Mouse (Mus musculus) activated CD4-positive, CD25-positive, alpha-beta regulatory T cell, adult 4 months (primary cell): Measurements from ENCODE around the gene Gnpnat1. TPM values are rescaled to one million over a fixed set of nuclear protein-coding genes. Genes with fewer than 3 reads are reported as not detected.
"Not testable (repeated sequence)": the region's sequence is repeated elsewhere in the genome, so short reads cannot be mapped to it uniquely, and the experiment has no call there.

Source experiments
- ATAC-seq: one replicate; pipeline ENCODE4 v1.8.0; 2017
- polyA plus RNA-seq, 2 experiments: library from polyadenylated mRNA; unstranded; fragments of 100-300 nt; shearing (Covaris generic); gene quantifications; one replicate each; pipeline ENCODE4 v1.2.1; 2017

Gnpnat1 gene
- polyA plus RNA-seq: 10 to 100 TPM; 57.6 to 71.0 TPM

DNA sequence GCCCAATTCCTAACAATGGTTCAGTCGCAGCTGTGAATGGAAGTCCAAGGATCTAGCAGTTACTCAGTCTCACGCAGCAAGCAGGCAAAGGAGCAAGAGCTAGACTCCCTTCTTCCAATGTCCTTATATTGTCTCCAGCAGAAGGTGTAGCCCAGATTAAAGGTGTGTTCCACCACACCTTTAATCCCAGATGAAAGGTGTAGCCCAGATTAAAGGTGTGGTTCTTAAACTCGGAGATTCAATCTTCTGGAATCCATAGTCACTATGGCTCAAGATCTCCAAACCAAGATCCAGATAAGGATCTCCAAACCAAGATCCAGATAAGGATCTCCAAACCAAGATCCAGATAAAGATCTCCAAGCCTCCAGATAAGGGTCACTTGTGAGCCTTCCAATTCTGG lies at the start of gene Gnpnat1:
TSS of gene Gnpnat1 (minus strand) at position 101 of the 400 bp plus-strand sequence.
- ATAC-seq: not testable (repeated sequence)

DNA sequence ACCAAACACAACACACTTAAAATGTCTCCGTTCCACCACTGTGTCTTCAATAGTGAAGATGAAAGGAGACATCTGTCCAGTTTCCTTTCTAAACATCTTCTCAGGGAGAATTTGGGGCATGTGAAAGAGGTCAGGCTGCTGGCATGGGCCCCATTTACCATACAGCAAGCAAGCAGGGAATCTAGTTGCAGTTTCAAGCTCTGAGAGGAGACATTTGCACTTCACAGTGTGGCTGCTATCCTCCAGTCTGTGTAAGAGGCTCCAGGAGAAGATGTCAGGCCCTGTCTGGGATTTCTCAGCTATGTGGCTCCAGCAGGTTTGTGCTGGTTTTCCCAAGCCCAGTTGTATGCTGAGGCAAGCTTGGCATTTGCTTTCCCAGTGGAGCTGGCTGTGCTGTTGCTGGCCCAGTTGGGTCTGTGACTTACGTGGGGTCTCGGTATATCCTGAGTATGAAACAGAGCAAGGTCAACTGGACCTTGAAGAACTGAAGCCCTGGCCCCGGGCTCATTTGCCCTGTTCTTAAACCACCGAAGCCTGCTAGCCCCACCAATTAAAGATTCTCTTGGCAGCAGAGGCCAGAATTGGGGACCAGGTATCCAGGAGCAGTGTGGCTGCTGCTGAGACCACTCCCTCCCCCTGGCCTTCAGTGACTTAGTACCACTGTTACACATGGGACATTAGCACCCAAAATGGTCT lies 49.0 kb upstream of the Gnpnat1 start:
- ATAC-seq: no peak

- ATAC-seq: no peak
Measured at GRCm38 (mm10) chr14:45452861-45453512, 48.3 kb upstream of the Gnpnat1 start.

DNA sequence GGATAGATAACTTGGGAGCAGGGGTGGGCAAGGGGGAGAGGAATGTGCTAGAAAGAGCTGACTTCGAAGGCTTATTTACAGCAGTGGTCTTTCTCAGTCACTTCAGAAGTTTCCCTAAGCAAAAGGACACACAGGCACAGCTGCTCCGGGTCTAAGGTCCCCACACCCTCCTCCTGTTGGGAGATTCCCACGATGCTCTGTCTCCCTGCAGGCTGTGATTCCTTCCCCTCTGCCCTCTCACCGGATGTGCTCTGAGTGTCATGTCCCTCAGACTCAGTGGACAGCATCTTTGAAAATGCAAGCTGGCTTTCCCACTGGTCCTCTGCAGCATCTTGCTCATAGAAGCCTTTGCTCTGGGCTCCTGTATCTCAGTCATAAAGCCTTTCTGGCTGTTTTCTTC lies 47.4 kb upstream of the Gnpnat1 start:
- no peak for ATAC-seq

DNA sequence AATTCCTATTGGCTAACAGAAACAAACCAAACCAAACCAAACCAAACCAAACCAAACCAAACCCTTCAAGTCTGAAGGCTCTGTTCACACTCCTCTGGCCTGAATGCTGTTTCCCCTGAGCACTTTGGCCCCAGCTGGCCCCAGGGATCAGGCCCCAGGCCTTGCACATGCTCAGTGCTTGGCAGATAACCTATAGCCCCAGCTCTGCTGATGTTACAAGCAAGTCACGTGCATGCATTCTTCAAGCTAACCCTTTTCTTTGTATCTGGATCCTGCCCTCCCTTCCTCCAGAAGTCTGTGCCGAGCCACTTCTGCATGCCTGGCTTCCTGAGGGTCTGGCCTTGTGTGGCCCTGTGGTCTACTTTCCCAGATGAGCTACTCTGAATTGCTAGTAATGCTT lies 46.4 kb upstream of the Gnpnat1 start:
- no peak for ATAC-seq

DNA sequence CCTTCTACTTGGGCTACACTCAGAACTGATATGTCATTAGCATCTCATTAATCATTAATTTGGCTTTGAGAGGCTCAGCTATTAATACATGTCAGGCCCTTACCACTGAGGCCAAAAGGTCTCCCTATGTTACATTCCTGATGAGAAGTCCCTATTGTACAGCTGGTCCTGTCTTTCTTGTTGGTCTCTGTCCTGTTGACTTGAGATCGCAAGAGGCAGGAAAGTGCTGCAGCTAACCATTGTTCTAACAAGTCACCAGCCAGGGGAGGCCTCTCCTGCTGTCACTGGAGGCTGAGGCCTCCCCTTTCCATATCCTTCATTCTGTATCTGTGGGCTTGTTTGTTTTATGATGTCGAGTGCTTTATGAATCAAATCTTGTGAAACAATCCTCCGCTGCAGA lies 42.1 kb upstream of the Gnpnat1 start:
- no peak for ATAC-seq

DNA sequence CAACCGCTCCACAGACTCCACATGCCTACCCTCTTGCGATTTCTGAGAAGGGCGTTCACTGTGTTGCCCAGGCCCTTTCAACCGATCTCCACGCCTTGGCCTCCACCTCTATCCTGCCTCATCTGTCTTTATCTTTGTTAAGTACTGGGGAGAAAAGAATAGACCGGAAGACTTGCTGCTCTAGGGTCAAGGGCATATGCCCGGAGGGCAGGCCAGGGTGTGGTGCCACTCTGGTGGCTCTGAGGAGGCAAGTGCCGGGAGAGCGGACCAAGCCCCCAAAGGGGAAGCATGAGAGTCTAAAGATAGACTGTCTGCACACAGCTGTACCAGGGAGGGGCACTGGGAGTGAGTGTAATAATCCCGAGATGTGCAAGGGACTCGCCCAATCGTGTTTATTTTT lies 40.7 kb upstream of the Gnpnat1 start:
- no peak for ATAC-seq

GRCm38 (mm10) chr14:45444870-45445269 lies 40.2 kb upstream of the Gnpnat1 start:
- ATAC-seq: no peak

GRCm38 (mm10) chr14:45442781-45443560 lies 38.3 kb upstream of the Gnpnat1 start:
- no peak for ATAC-seq

DNA sequence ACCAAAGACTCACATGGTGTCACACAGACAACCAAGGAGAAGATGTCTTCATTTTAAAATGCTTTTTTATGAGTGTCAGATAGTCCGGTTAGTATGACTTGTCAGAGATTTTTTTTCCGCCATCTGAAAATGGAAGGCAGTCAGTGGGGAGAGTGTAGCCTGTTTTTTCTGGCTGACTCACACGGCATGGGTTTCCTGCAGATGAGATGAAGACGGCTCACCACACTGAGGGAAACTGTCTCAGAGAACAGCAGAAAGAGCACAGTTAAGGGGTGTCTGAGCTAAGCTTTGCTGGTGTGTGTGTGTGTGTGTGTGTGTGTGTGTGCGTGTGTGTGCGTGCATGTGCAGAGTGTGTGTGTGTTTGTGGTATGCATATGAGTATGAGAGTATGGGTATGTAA lies 36.6 kb upstream of the Gnpnat1 start:
- ATAC-seq: no peak

DNA sequence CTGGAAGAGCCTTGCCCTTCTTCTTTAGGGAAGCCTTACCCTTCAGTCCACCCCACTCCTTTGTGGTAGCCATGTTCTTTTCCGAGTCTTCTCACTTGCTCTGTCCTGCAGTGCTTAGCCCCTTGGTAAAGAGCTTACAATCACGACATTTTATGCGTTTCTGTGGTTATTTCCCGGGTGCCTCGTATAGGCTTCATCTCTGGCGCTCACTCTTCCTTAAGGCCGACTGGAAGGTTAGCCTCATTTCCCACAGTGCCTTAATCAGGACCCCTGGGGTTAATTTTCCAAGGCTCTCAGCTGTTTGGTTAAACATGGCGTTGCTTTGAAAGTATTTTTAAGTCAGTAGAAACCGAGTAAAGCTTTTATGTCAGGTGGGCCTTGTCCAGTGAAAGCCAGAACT lies 34.7 kb upstream of the Gnpnat1 start:
- no peak for ATAC-seq

GRCm38 (mm10) chr14:45438931-45439275 lies 34.2 kb upstream of the Gnpnat1 start:
- ATAC-seq: no peak

GRCm38 (mm10) chr14:45438250-45438930 lies 33.7 kb upstream of the Gnpnat1 start:
- no peak for ATAC-seq

DNA sequence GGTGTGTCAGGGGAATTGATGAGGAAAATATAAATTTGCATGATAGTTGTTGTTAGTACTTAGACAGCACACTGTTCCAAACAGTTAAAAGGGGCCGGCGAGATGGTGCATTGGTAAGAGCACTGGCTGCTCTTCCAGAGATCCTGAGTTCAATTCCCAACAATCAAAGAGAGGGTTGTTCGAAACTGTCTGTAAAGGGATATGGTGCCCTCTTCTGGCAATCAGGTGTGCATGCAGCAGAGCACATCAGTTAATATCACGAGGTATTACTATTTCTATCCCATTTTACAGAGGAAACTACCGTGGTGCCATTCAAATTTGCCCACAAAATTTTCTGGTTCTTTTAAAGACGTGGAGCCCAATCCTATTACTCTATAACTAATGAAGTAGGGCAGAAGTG lies 29.5 kb upstream of the Gnpnat1 start:
- no peak for ATAC-seq

GRCm38 (mm10) chr14:45432003-45432402 lies 27.3 kb upstream of the Gnpnat1 start:
- no peak for ATAC-seq

GRCm38 (mm10) chr14:45430066-45430842 lies 25.5 kb upstream of the Gnpnat1 start:
- ATAC-seq: no peak

DNA sequence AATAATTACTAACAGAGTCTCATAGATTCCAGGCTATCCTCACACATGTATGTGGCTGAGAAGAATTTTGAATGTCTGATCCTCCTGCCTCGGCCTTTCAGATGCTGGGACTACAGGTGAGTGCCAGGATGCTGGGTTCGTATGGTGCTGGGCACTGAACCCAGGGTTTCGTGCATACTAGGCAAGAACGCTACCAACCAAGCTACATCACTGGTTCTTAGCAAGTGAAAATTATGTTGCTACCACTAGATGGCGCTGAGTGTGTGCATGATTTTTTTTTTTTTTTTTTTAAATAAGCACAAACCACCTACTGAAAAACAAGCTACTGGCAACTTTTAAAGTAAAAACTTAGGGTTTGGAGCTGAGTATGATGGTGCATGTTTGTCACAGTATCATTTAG lies 18.5 kb upstream of the Gnpnat1 start:
- ATAC-seq: no peak

- no peak for ATAC-seq
Measured at GRCm38 (mm10) chr14:45422371-45422770, 17.7 kb upstream of the Gnpnat1 start.

DNA sequence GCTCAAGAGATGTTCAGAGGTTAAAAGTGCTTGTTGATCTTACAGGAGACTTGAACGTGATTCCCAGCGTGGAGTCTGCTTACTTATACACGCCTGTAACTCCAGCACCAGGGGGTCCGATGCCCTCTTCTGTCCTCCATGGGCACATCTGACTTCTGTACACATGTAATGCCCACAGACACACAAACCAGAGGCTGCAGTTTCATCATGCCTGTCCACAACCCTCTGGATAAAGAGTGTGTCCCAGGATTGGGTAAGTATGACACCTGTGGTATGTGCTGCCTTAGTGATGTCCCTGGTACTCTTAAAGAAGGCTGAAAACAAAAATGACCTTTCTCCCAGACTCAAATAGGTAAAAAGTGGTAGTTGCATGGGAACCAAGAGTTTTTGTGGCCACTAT lies 14.6 kb upstream of the Gnpnat1 start:
- ATAC-seq: no peak

DNA sequence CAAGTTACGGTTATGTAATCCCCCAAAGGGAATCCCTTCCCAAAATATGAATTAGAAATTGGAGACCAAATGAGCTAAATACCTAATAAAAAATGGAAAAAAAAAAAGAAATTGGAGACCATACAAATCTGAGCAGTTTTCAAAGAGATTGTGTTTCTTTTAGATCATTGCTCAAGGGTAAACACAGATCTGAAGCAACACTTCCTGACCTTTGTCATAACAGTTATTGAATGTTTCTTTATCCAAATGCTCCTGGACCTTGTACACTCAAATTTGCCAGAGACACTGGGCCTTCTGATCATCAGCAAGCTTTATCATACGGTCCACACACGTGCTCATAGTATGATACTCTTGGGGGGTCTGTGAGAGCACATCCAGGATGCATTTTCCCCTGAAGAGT lies 13.8 kb upstream of the Gnpnat1 start:
- ATAC-seq: no peak

GRCm38 (mm10) chr14:45416265-45416664 lies 11.6 kb upstream of the Gnpnat1 start:
- ATAC-seq: no peak

DNA sequence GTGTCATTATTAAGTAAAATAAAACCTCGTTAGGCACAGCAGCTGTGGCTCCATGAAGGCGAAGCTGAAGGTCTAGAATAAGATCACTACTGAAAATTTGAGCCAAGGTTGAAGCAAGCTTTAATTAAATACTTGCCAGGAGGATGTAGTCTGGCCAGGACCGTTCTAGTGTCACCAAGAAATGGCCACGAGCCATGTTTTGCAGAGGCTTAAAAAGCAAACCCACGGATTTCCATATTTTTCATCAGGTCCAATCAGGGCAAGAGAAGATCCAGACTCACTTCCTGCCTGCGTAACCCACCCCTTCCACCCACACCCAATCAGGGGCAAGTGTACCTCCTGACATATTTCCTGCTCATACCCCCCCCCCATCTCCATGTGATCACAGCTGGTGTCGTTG lies 1.1 kb downstream of the Gnpnat1 start:
- ATAC-seq: no peak
